Mouse (Mus musculus) ES-Bruce4 (cell line): ENCODE measurements around the gene Rd3l.

Experiments
- EP300 ChIP-seq: IDR thresholded peaks from 2 replicates; pipeline ENCODE4 v1.6.1; 2011; ENCODE audit warnings: low read depth, low read length; ENCODE audit not compliant: insufficient read depth
- POLR2A ChIP-seq: IDR thresholded peaks from one replicate; pipeline ENCODE4 v1.8.1; 2011; ENCODE audit warnings: low read length; ENCODE audit not compliant: insufficient read depth

- no peak for TF ChIP-seq POLR2A
- no peak for TF ChIP-seq EP300
Measured at GRCm38 (mm10) chr12:111932513-111932912, 48.6 kb downstream of the Rd3l start.
